Mouse (Mus musculus) kidney, embryonic 16.5 days (tissue): Measurements from ENCODE around the gene Gm29427. TPM values are rescaled to one million over a fixed set of nuclear protein-coding genes. Genes with fewer than 3 reads are reported as not detected.

ENCODE experiments used
- ATAC-seq: fragments of 200-750 bp; cut with Nextera tagmentation; 2 replicates; pipeline ENCODE4 v1.8.0; 2017; ENCODE audit warnings: moderate TSS enrichment; ENCODE audit not compliant: low FRiP score, low TSS enrichment
- H3K27ac ChIP-seq: fragments of 300-500 bp; sonication (generic); 2 replicates; pipeline ENCODE4 v1.5.1; 2014; ENCODE audit warnings: low read length
- H3K27me3 ChIP-seq: fragments of 300-500 bp; sonication (generic); 2 replicates; pipeline ENCODE4 v1.6.1; 2014; ENCODE audit warnings: low read length, control low read depth, mixed read lengths; ENCODE audit not compliant: insufficient read depth
- H3K36me3 ChIP-seq: fragments of 300-500 bp; sonication (generic); 2 replicates; pipeline ENCODE4 v1.6.1; 2014; ENCODE audit warnings: low read length, control low read depth, mixed read lengths; ENCODE audit not compliant: insufficient read depth
- H3K4me1 ChIP-seq: fragments of 300-500 bp; sonication (generic); 2 replicates; pipeline ENCODE4 v1.6.1; 2014; ENCODE audit warnings: low read length, control low read depth, mixed read lengths; ENCODE audit not compliant: insufficient read depth
- H3K4me2 ChIP-seq: fragments of 300-500 bp; sonication (generic); replicated peaks from 2 replicates; pipeline ENCODE4 v1.6.1; 2014; ENCODE audit warnings: low read depth, low read length
- H3K4me3 ChIP-seq: fragments of 300-500 bp; sonication (generic); 2 replicates; pipeline ENCODE4 v1.5.1; 2014; ENCODE audit warnings: mild to moderate bottlenecking, low read length
- H3K9ac ChIP-seq: fragments of 300-500 bp; sonication (generic); replicated peaks from 2 replicates; pipeline ENCODE4 v1.6.1; 2014; ENCODE audit warnings: low read length
- H3K9me3 ChIP-seq: fragments of 300-500 bp; sonication (generic); 2 replicates; pipeline ENCODE4 v1.6.1; 2016; ENCODE audit warnings: low read length, control low read depth
- WGBS: fragments of 180-500 bp; shearing (Covaris S2); extraction: QIAGEN DNeasy Blood & Tissue Kit; methylation state at CpG from one replicate; pipeline ENCODE4 v1.1.7; 2014; 5-methylcytosine and 5-hydroxymethylcytosine counted together
- polyA plus RNA-seq: library from polyadenylated mRNA; unstranded; fragments of >200 nt; fragmentation: Nextera tagmentation; extraction: Ambion mirVana; gene quantifications from 2 replicates; pipeline ENCODE4 v1.2.1, GENCODE M21; 2015

The Gm29427 gene
- polyA plus RNA-seq, 1 experiment from 2014 or later, result not detected

DNA sequence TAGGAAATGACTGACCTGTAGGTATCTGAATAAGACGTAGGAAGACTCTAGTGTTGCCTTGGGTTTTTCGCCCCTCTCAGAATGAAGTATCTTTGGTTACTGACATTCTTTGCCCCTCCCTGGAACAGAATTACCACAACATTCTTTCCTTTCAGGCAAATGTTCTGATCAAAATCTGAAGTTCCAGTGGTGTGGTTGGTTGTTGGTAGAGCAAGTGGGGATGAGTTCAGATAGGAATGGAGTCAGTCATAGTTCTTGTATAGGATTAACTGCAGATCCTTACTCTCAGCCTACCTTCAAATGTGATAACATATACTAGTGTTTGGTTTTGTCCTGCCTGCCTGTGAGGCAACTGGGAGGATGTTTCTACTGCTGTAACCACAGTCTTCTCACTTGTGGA is 86.1 kb downstream of the Gm29427 start, which contains the start of gene Zp3r:
Gene Zp3r (minus strand): TSS at position 101 of the 400 bp plus-strand sequence.
- H3K27ac ChIP-seq, result no peak within 1 kb of the TSS
- WGBS, result 90% methylated on average over 2 of the region's 2 CpGs
- no peaks in the 10 kb centered on the region for H3K36me3 ChIP-seq
- no peaks in the 10 kb centered on the region for H3K27me3 ChIP-seq
- H3K4me3 ChIP-seq, result no peak within 1 kb of the TSS
- no peak for ATAC-seq
- no peaks in the 10 kb centered on the region for H3K4me1 ChIP-seq
- 0 out of 2 replicates have a peak, but pooled peaks cover 3% of the 10 kb centered on the region for H3K9me3 ChIP-seq
- no peak within 1 kb of the TSS for H3K4me2 ChIP-seq
- H3K9ac ChIP-seq, result no peak within 1 kb of the TSS

Other genes starting within 250 kb of the Gm29427 start
- not detected in 2 replicates for gene Zp3r, start 86.2 kb downstream of the Gm29427 start, polyA plus RNA-seq
- gene C4bp, start 54.2 kb downstream of the Gm29427 start, polyA plus RNA-seq, result 0.94 and 2.7 TPM in 2 replicates
- gene Yod1, start 1.5 kb upstream of the Gm29427 start, polyA plus RNA-seq, result 9.0 and 11.3 TPM in 2 replicates
- 9.5 and 9.7 TPM in 2 replicates for gene Pfkfb2, start 13.5 kb upstream of the Gm29427 start, polyA plus RNA-seq
- gene AA986860, start 16.2 kb upstream of the Gm29427 start, polyA plus RNA-seq, result 16.1 TPM in 2 replicates
- gene Fcamr, start 85.1 kb upstream of the Gm29427 start, polyA plus RNA-seq, result not detected in 2 replicates
- gene Pigr, start 110.9 kb upstream of the Gm29427 start, polyA plus RNA-seq, result not detected in 2 replicates
- gene Fcmr, start 149.9 kb upstream of the Gm29427 start, polyA plus RNA-seq, result 0.36 TPM in 1 of 2 replicates, not detected in the other
- gene Il24, start 171.7 kb upstream of the Gm29427 start, polyA plus RNA-seq, result not detected in 2 replicates
- not detected in 2 replicates for gene Il20, start 195.7 kb upstream of the Gm29427 start, polyA plus RNA-seq
- 0.17 TPM in 1 of 2 replicates, not detected in the other for gene Il19, start 224.3 kb upstream of the Gm29427 start, polyA plus RNA-seq